Mouse (Mus musculus) NIH3T3 (cell line): ENCODE results near the gene Adh7.

Source experiments
- DNase-seq: peaks from one replicate; pipeline ENCODE4 v3.0.0-alpha.2; 2012; ENCODE audit warnings: low read depth

The Adh7 gene

GRCm38 (mm10) chr3:138254205-138254604 lies 36.6 kb downstream of the Adh7 start:
- no peak for DNase-seq

DNA sequence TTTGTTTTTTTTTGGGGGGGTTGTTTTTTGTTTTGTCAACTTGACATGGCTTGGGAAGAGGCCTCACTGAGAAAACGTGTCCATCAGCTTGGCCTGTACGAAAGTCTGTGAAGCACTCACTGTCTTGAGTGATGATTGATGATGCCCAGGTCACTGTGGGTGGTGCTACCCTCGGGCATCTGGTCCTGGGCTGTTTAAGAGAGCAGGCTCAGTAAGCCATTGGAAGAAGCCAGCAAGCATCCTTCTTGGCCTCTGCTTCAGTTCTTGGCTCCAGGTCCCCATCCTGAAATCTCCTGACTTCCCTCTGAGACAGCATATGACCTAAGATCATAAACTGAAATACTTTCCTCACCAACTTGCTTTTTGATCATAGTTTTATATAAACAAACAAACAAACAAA lies 37.8 kb downstream of the Adh7 start:
- no peak for DNase-seq

DNA sequence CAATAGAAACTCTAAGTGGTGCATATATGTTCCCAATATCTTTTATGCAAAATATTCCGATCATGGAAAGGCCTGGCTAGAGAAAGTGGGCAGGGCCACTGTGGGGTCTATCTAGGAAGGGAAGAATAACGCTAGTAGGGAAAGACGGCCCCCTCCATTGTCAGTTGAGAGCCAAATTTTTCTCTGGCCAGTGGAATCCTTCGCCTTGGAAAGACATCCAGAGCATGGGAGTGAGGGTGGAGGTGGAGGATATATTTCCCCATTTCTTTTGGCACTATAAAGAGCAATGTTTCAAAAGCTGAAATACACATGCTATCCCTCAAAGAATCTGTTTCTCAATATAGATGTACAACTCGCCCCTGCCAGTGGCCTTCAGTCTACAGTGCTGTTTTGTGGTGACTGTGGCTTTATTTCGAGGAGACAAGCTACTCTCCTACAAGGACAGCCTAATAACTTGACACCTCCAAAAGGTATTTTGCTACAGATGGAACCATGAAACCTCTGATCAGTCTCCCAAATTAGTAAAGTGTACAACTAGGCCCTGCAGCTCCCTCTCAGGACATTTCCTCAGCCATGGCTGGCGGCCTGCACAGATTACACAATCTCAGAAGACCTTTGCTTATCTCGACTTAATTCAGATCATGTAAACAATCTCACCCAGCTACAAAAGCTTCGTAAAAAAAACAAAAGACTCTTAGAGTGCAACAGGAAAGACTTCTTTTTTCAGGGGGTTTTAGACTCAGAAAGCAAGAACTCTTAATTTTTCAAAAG lies 38.4 kb downstream of the Adh7 start:
- DNase-seq, result peak; percentile 36

- no peak for DNase-seq
Observed at GRCm38 (mm10) chr3:138260721-138261669, 43.4 kb downstream of the Adh7 start, which contains the start of gene Adh1. Adh1 (plus strand) TSS chr3:138260991.

DNA sequence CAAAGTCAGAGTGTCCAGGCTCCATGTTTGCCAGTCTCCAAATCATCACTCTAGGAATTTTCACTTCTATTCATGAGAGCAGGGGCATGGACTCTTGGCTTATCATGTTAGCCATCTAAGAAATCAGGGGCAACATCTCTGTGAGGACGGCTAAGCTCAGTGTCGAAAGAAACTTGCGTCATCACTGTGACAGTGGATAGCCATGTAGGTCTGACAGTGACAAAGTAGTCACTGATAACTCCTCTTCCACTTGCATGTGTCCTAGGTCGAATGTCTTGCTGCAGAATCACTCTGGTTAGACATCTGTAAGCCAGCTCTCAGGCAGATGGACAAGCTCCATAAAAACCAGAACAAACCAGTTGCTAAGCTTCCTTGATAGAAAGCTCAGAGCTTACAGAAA lies 45.0 kb downstream of the Adh7 start:
- DNase-seq, result no peak

GRCm38 (mm10) chr3:138263154-138263930 lies 45.8 kb downstream of the Adh7 start:
- no peak for DNase-seq

DNA sequence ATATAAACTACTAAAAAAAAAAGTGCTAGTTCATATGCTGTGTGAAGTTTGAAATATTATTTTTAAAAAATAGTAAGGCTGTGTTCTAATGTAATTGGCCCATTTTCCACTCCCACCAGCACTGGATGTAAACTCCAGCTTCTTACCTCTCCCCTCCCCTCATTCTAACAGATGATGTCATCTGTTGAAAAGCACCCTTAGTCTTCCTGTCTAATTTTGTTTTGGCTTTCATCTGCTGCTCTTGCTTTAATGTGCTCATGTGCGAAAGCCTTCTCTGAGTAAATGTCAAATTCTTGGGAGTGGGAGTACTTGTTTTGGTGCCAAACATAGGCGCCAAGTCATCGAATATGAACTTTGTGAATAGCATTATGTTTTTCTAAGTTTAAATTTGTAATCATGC lies 47.1 kb downstream of the Adh7 start:
- no peak for DNase-seq

GRCm38 (mm10) chr3:138270507-138270906 lies 52.9 kb downstream of the Adh7 start:
- DNase-seq, result no peak

DNA sequence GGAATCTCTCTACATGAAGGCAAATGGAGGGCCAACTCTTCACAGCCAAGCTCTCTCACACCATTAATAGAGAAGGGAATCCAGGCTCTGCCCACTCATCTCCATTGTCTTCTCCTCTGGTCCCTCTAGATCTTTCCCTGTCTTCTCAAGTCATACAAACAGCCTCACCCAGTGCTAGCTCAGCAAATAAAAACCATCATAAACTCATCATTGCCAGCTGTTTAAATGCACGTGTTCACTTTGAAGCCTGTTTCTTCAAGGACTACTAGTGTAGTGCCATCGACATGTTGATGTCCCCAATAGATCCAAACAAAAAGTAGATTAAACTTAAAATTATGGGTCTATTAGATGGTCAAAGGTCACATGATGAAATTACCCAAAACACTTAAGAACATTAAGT lies 53.7 kb downstream of the Adh7 start:
- DNase-seq, result no peak

DNA sequence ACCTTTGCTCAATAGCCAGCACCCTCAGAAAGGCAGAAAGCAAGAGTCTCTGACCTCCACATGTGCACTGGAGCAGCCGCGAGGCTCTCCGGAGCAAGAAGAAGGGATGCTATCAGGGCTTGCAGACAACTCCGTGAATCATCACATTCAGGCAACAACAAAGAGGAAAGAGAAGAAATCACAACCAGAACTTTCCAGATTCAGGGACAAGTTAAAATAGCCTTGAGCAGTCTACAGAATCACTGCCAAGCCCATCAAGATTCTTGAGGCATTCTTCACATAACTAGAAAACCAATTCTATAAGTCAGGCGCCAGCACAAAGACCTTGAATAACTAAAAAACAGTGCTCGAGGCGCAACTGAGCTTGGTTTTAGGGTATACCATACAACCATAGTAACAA lies 55.5 kb downstream of the Adh7 start:
- peak; percentile 60 for DNase-seq

GRCm38 (mm10) chr3:138275100-138275499 lies 57.5 kb downstream of the Adh7 start:
- DNase-seq, result no peak

GRCm38 (mm10) chr3:138282556-138282955 lies 65.0 kb downstream of the Adh7 start:
- DNase-seq, result no peak
